Mouse (Mus musculus): ENCODE measurements at regions not wholly inside any gene's neighbourhood (a gene's known extent, or its start where the extent isn't known, plus 50 kb on each side); places are given as distances from the start of the nearest gene placed in this dataset.

DNA sequence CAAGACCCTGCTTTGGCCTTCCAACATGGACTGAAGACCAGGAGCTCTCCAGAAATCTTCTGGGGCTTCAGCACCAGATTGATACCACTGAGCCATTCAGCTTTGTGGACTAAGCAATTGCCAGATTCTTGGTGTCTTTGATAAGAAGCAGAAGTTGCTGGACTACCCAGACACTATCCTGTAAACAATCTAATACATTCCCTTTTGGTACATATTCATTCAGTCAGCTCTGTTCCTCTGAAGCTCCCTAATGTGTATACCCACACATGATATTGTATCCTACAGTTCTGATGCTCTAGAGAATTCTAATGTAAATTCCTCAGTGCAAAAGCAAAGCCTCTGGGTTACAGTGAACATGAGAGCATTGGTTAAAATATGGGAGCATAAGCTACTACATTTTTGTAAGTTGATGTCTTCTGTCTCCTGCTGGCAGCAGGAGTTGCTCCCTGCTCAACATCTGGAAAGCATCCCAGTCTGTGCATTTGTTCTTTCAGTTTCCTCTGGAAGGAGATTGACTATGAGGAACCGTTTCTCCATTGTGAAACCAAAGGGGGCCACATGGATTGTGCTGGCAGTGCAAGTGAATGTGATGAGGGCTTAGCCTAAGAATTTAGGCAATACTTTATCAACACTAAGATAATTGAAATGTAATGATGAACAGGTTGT is 234.5 kb downstream of the Mospd2 start:
- no peaks in the 10 kb centered on the region for H3K36me3 ChIP-seq (replicated peaks)
- DNase-seq (ENCODE audit: low spot score), result no peak
- no peaks in the 10 kb centered on the region for H3K9me3 ChIP-seq (replicated peaks)
- TF ChIP-seq POLR2AphosphoS5 (IDR thresholded peaks at IDR 0.05; ENCODE audit: insufficient replicate concordance, low read depth, low read length) (no peak), GATA2 (IDR thresholded peaks at IDR 0.05; ENCODE audit: borderline replicate concordance, low read depth, low read length) (no peak), TAL1 (conservative IDR thresholded peaks at IDR 0.05; ENCODE audit: low read depth, low read length) (no peak), GATA1 (IDR thresholded peaks at IDR 0.05; ENCODE audit: borderline replicate concordance, low read length) (no peak), CTCF (IDR thresholded peaks at IDR 0.05; ENCODE audit: low read depth, low read length) (no peak)
- no peak for ATAC-seq (ENCODE audit: extremely low read depth, insufficient number of reproducible peaks, low FRiP score, poor library complexity, severe bottlenecking)
- no peaks in the 10 kb centered on the region for H3K4me1 ChIP-seq (ENCODE audit: insufficient read depth, low read depth, low read length)
- H3K27me3 ChIP-seq (ENCODE audit: insufficient read depth, low read length), result no peaks in the 10 kb centered on the region
- H3K4me3 ChIP-seq (ENCODE audit: low read depth, low read length), result no peak overlapping the region
